Mouse (Mus musculus): ENCODE data around the gene Sox4. TPM values are rescaled to one million over a fixed set of nuclear protein-coding genes. Genes with fewer than 3 reads are reported as not detected.

The Sox4 gene
- polyA plus RNA-seq (2017; shearing (Covaris generic)) = under 1 TPM; 0.18 to 0.82 TPM

GRCm38 (mm10) chr13:28953581-28953991, at the start of gene Sox4:
Gene Sox4 (minus strand): TSS chr13:28953713.
- peak; percentile 77 for ATAC-seq

DNA sequence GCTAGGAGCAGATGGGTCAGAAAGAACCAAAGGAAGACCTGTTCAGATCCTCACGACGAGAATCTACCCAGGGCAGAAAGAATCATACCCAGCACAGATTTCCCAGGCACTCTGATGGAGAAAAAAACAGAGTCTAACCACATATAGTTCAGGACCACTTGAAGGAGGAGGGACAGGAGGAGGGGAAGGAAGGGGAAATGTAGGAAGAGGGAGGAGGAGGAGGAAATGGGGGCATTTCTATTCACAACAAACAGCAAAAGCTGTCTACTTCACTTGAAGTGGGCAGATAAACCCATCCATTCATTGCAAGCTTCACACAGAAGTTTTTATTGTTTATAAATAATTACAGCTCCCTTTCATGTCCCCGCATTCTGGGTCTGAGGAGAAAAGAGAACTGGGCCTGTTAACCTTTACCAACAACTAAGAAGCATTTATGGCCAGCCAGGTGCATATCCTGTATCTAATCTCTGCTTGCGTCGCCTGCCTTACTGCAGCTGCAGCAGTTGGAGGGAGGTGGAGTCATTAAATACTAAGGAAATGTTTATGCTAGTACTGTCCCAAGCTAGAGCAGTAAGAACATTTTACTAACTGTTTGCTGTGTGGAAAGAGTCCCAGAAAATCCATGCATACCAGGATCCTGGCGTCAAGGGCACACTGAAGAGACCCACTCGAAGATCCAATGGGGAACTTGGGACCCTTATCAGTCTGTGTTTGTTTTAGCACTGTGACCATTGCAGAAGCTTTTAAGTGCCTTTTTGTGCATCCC, 38.6 kb upstream of the Sox4 start:
- ATAC-seq = no peak

GRCm38 (mm10) chr13:28988751-28989703, 35.5 kb upstream of the Sox4 start:
- no peak for ATAC-seq

DNA sequence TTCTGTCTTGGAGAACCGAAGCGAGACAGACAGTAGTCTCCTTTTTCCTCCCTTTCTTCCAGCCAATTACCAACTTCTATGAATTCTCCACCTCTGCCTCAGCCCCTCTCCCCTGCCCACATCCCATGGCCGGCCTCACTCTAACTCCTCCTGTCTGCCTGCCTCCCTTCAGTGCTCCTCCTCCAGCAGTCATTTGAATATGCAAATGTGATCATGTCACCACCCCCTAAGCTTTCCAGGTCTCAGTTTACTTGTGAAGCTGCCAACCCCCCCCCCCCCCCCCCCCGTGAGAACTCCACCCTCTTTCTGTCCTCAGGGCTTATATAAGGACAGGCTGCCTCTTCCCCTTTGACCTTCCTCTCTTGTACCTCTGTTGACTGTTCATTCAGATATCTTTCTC, 27.2 kb upstream of the Sox4 start:
- no peak for ATAC-seq

DNA sequence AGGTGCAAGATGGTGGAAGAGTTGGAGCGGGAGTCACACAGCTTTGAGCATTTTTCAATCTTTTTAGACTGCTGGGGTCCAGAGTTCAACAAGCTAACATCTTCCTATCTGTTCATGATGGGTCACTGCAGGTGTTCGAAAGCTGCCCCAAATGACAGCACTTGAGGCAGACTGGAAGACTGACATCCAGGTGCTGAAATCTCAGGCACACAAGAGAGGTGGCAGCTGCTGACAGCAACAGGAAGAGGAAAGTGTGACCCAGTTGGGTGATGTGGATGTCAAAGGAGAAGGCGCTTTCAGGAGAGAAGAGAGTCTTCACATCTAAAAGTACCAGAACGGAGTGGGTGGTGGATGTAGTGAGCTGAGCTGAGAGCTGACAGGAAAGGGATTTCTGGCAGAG, 21.5 kb upstream of the Sox4 start:
- no peak for ATAC-seq

GRCm38 (mm10) chr13:28974597-28974996, 21.1 kb upstream of the Sox4 start:
- no peak for ATAC-seq

DNA sequence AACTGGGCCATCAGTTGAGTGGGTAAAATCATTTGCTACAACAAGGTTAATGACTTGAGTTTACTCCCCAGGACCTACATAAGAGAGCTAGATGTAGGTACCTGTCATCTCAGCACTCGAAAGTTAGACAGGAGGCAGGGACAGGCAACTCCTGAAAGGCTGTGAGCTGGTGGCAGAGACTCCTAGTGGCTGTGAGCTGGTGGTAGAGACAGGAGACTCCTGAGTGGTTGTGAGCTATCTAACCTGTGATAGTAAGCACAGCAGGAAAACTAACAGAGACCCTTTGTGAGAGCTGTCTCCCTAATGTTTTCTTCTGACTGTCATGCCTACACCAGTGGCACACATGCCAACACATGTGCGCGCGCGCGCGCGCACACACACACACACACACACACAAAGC, 7.4 kb upstream of the Sox4 start:
- ATAC-seq = no peak

DNA sequence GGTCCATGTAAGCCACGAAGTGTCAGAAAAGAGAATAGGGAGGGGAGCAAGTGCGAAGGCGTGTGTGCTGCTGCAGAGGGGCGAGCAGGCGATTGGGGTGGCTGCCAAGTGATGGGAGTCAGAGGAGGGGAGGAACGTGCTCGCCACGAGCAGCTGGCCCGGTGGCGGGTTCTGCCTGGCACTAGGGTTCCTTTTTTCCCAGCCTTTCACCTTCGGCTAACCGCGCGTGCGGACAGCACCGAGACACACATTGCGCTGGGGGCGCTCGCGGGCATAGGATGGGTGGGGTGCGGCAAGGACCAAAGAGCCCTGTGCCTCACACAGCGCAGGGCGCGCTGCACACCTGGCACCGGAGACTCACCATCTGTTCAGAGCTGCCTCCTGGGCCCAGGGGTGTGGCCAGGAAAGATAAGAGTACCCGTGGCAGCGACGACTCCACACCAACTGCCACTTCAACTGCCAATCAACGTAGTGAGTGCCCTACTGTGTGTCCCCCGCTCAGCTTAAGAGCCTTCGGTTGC, 6.0 kb upstream of the Sox4 start:
- ATAC-seq = peak; percentile 62

GRCm38 (mm10) chr13:28959068-28959440, 5.5 kb upstream of the Sox4 start:
- no peak for ATAC-seq

- ATAC-seq = peak; percentile 38
These were observed 4.9 kb upstream of the Sox4 start for GRCm38 (mm10) chr13:28958211-28959067.

DNA sequence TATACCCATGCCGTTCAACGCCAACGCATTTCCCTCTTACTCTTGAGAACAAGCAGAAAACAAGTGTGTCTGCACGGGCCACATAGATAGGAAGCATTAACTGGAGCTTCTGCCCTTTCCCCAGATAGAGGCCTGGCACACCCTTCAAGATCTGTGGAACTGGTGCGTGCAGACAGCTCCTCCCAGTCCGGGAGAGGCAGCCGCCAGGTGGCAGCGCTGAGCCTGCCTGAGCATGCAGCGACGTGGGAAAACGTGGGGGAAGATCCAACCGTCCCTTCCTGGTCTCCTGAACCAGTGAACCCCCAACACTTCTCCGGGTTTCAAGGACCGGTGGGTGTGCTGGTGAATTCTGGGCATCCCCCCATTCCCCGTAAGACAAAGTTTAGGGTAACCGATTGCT, 4.3 kb upstream of the Sox4 start:
- ATAC-seq = no peak

GRCm38 (mm10) chr13:28952576-28953571, 639 bp downstream of the Sox4 start:
- ATAC-seq = peak; percentile 45

- ATAC-seq = no peak
These were observed 1.6 kb downstream of the Sox4 start for GRCm38 (mm10) chr13:28951691-28952575.

DNA sequence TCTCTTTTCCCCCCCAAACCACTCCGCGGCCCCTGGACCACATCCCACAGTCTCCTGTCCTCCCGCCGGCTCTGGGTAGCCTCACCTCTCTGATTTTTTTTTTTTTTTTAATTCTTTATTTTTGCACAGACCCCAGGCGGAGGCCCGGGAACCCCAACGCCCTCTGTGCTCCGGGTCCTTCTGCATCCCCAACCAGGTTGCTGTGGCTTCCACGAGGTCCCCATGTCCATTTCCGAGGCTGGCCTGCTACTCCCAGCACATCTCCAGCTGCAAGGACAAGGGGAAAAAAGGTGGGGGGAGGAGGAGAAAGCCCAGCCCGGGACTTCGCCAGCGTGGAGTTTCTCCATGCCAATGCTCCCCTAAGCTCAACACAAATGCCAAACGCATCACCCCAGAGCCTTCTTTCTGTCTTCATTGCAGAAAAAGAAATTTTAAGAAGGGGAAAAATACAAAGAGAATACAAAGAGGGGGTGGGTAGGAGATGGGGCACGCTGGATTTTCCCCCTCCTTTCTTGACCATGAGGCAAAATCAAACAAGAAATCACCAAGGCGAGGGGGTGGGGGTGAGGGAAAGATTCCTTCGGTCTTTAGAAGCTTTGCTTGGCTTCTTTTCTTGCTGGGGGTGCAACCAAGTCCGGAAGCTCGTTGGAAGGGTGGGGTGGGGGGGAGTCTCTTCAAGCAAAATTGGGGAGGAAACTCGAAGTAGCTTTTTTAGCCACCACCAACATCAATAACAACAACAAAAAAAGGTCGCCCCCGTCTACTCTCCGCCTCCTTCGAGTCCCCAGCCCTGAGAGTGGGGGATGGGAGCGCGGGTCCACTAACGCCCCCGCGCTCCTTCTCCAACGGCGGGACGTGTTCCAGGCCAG, 2.7 kb downstream of the Sox4 start:
- ATAC-seq = no peak

GRCm38 (mm10) chr13:28950266-28950622, 3.3 kb downstream of the Sox4 start:
- no peak for ATAC-seq

DNA sequence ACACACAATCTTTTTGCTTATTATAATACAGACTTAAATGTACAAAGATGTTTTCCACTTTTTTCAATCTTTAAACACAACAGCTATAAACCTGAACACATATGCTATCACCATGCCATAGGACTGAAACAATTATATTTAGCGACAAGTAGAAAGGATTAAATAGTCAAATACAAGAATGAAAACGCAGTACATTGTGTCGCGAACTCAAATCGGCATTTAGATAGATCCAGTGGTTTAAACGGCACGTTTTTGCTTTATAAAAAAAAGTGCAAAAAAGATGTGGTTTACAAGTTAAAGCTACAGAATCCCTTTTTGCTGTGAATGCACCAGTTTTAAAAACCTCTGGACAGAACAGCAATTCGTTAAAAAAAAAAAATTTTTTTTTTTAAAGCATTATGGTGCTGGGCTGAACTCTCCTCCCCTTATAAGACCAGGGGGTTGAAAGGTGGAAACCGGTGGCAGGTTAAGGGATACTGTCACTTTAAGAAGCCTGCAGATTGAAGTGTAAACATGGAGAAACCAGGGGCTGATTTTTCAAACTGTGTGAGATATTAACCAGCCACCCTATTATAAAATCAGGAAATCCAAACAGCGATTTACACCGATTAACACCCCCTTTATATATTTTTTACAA, 4.1 kb downstream of the Sox4 start:
- ATAC-seq = no peak

- ATAC-seq = no peak
These were observed 5.0 kb downstream of the Sox4 start for GRCm38 (mm10) chr13:28948541-28948940.

GRCm38 (mm10) chr13:28947740-28948441, 5.6 kb downstream of the Sox4 start:
- ATAC-seq = no peak

All from CD4-positive, CD25-positive, alpha-beta regulatory T cell, adult 4 months (primary cell).